Comparison of ENCODE assay signal across 11 mouse cellular contexts in the genomic region with DNA sequence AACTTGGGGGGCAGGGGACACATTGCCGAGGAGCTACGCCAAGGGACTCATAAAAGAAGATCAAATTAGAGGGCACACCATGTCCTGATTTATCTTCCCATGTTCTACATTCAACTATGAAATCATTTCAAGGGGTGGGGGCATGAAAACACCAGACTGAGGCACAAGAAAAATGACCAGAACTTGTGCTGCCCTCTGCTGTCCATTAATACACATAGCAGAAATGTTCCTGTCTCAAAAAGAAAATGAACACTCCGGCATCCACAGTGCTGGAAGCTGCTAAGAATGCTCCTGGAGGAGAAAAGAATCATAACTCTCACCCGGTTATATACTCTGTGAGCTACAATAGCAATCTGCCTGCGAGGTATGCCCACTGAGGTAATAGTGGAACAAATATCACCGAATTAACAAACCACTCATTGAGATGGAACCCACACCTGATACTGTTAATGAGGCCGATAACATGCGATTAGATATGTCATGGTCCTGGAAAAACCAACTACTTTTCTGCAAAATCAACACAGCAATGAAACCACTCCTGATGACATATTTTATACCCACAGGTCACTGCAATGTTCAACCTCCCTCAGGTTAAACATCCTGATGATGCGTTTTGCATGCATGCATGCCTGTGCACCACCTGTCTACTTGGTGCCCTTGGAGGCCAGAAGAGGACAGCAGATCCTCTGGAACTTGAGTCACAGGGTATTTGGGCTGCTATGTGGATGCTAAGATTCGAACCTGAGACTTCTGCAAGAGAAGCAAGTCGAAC.
DNase-seq lines count a peak whose midpoint lies in the region; ATAC-seq and TF ChIP-seq lines count a peak whose summit lies in the region.
"Had no signal": no experiment of that assay in that cellular context is flagged by ENCODE, and none has a peak within 500 bp of the region (broad histone marks: within the 10 kb centered on the region; RNA-seq: fewer than 3 reads in every experiment).

No protein-coding gene starts in this region.

- H3K4me1 ChIP-seq in intestine, embryonic 14.5 days (replicated peaks; ENCODE audit: control insufficient read depth, insufficient read depth, low read length), result 0 out of 2 replicates have a peak, but pooled peaks cover 4% of the 10 kb centered on the region
- no peaks in the 10 kb centered on the region for H3K4me1 ChIP-seq in intestine, embryonic 15.5 days (replicated peaks)
- no peaks in the 10 kb centered on the region for H3K4me1 ChIP-seq in E14TG2a.4 (replicated peaks; ENCODE audit: low read depth, low read length)
- H3K4me1 ChIP-seq: embryonic facial prominence, embryonic 12.5 days; limb, embryonic 13.5 days; stomach, embryonic 15.5 days had no signal

- H3K4me2 ChIP-seq in intestine, embryonic 14.5 days (ENCODE audit: low read length), result no peak overlapping the region
- H3K4me2 ChIP-seq in intestine, embryonic 15.5 days (replicated peaks), result no peak overlapping the region
- H3K4me2 ChIP-seq: embryonic facial prominence, embryonic 12.5 days; limb, embryonic 13.5 days; stomach, embryonic 15.5 days had no signal

- peak; percentile 54 for DNase-seq in intestine, embryonic 14.5 days (ENCODE audit: low spot score)
- peak; percentile 57 for DNase-seq in 3T3-L1 (ENCODE audit: low read depth, low spot score)
- DNase-seq in embryo, embryonic 11.5 days (ENCODE audit: low read depth, low spot score), result peak; percentile 32
- DNase-seq in thymus, postnatal 14 days, result no peak

- H3K9ac ChIP-seq in intestine, embryonic 14.5 days (ENCODE audit: low read length), result no peak overlapping the region
- H3K9ac ChIP-seq in intestine, embryonic 15.5 days, result no peak overlapping the region
- H3K9ac ChIP-seq: embryonic facial prominence, embryonic 12.5 days; limb, embryonic 13.5 days; stomach, embryonic 15.5 days had no signal

- H3K9me3 ChIP-seq in intestine, embryonic 14.5 days (ENCODE audit: control insufficient read depth, low read length), result no peaks in the 10 kb centered on the region
- H3K9me3 ChIP-seq in intestine, embryonic 15.5 days, result no peaks in the 10 kb centered on the region
- H3K9me3 ChIP-seq in E14TG2a.4 (ENCODE audit: low read length), result no peaks in the 10 kb centered on the region
- H3K9me3 ChIP-seq: embryonic facial prominence, embryonic 12.5 days; limb, embryonic 13.5 days; stomach, embryonic 15.5 days had no signal

- no peak overlapping the region for H3K27ac ChIP-seq in intestine, embryonic 14.5 days (ENCODE audit: low read depth)
- H3K27ac ChIP-seq in intestine, embryonic 15.5 days, result no peak overlapping the region
- H3K27ac ChIP-seq: embryonic facial prominence, embryonic 12.5 days; limb, embryonic 13.5 days; stomach, embryonic 15.5 days had no signal

- no peaks in the 10 kb centered on the region for H3K36me3 ChIP-seq in intestine, embryonic 14.5 days (ENCODE audit: control insufficient read depth, insufficient read depth, low read length)
- no peaks in the 10 kb centered on the region for H3K36me3 ChIP-seq in intestine, embryonic 15.5 days
- H3K36me3 ChIP-seq in E14TG2a.4 (ENCODE audit: insufficient read depth, low read length), result no peaks in the 10 kb centered on the region
- H3K36me3 ChIP-seq: embryonic facial prominence, embryonic 12.5 days; limb, embryonic 13.5 days; stomach, embryonic 15.5 days had no signal

- H3K27me3 ChIP-seq in intestine, embryonic 14.5 days (replicated peaks; ENCODE audit: control insufficient read depth, insufficient read depth, low read length), result no peaks in the 10 kb centered on the region
- H3K27me3 ChIP-seq in intestine, embryonic 15.5 days (replicated peaks), result no peaks in the 10 kb centered on the region
- H3K27me3 ChIP-seq in E14TG2a.4 (ENCODE audit: insufficient read depth, low read length), result no peaks in the 10 kb centered on the region
- H3K27me3 ChIP-seq: embryonic facial prominence, embryonic 12.5 days; stomach, embryonic 15.5 days had no signal

- no peak overlapping the region for H3K4me3 ChIP-seq in intestine, embryonic 14.5 days (ENCODE audit: low read depth, low read length)
- no peak overlapping the region for H3K4me3 ChIP-seq in intestine, embryonic 15.5 days (replicated peaks)
- no peak overlapping the region for H3K4me3 ChIP-seq in E14TG2a.4 (replicated peaks; ENCODE audit: low read length)
- H3K4me3 ChIP-seq: embryonic facial prominence, embryonic 12.5 days; limb, embryonic 13.5 days; stomach, embryonic 15.5 days had no signal

- TF ChIP-seq CTCF in E14TG2a.4 (conservative IDR thresholded peaks at IDR 0.05; ENCODE audit: low read length), result peak; percentile 45

- no peak for ATAC-seq in intestine, embryonic 14.5 days (replicated peaks; ENCODE audit: low FRiP score, low TSS enrichment, low read depth)
- no peak for ATAC-seq in intestine, embryonic 15.5 days
- ATAC-seq in megakaryocyte progenitor cell, adult 5-6 weeks (replicated peaks; ENCODE audit: poor library complexity), result peak; percentile 77
- no peak for ATAC-seq in activated CD4-positive, CD25-positive, alpha-beta regulatory T cell, adult 4 months

- 63% methylated on average over 11 of the region's 11 CpGs for WGBS in intestine, embryonic 14.5 days
- WGBS in intestine, embryonic 15.5 days, result 58% methylated on average over 11 of the region's 11 CpGs
